Mouse (Mus musculus) telencephalon, adult 2 months (tissue): ENCODE results near the gene Ugt1a5.

Source experiments
- DNase-seq: peaks from one replicate; pipeline ENCODE4 v3.0.0-alpha.2; 2011; ENCODE audit warnings: low read depth, low spot score

Ugt1a5 gene

DNA sequence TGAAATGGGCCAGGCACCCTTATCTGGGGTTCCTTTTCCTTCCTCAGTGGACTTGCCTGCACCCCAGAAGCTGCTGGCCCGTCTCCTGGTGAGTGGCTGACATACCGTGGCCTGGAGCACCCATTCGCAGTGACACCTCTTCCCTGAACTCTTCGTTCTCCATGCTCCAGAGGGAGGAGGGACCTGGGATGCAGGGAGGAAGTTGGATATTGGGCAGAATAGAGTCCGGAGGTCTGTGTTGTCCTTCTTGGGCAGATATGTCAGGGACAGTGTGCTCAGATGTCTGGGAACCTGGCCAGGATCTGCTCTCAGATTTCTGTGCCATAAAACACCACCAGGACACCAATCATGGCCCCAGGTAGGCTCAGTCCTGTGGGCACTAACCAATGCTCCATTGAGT lies 74.3 kb downstream of the Ugt1a5 start:
- no peak for DNase-seq

GRCm38 (mm10) chr1:88240579-88240978 lies 74.8 kb downstream of the Ugt1a5 start:
- no peak for DNase-seq

GRCm38 (mm10) chr1:88243861-88244260 lies 78.0 kb downstream of the Ugt1a5 start:
- no peak for DNase-seq

GRCm38 (mm10) chr1:88245881-88246280 lies 80.1 kb downstream of the Ugt1a5 start:
- DNase-seq, result no peak

- DNase-seq, result no peak
These were observed 80.6 kb downstream of the Ugt1a5 start for GRCm38 (mm10) chr1:88246386-88246785.

DNA sequence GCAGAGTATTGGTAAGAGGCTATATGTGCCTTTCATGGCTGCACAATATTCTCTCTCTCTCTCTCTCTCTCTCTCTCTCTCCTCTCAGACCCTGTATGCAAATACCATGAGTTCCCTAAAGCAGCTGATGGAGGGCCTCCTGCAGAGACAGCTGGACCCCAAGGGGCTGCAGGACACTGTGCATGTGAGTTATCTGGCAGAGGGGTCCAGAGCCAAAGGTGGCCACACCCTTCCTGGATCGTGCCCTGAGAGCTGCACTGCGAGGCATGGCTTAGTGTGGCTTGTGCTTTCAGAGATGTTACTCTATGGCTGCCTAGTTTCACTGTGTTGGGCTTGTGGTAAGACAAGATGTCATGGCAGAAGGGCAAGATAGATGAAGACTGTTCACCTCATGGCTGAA lies 81.8 kb downstream of the Ugt1a5 start:
- DNase-seq, result no peak

DNA sequence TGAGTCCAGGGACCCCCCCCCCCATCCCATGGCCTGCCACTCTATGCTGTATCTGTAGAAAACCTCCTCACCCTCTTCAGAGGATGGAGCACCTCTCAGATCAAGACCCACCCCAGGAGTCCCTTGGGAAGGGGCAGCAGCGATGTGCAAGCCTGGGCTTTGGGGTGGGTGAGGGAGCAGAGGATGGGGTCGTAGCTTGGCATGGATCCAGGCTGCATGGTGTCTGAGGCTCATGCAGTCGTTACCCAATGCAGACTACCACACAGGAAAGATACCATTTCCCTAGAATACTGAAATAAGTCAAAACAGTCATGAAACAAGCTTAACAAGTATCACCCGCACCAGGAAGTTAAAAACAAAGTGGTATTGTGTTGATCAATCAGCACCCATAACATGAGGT lies 82.8 kb downstream of the Ugt1a5 start:
- DNase-seq, result no peak

GRCm38 (mm10) chr1:88249596-88249995 lies 83.8 kb downstream of the Ugt1a5 start:
- DNase-seq, result no peak

GRCm38 (mm10) chr1:88250023-88250422 lies 84.2 kb downstream of the Ugt1a5 start:
- DNase-seq, result no peak

DNA sequence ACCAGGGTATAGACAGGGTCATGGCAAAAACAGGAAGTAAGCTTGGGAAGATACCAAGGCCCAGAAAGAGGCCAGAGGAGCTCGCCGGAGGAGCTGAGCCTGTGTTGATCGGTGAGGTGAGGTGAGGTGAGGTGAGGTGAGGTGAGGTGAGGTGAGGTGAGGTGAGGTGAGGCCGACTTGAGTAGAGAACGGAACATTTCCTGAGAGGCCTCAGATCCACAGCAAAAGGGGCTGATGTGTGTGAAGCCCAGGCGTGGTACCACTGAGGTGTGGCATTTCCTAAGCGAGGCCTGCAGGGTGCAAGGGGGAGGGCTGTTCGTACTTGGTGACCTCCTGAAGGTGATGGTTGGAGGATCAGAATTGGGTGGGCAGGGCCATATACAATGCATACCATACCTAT lies 87.3 kb downstream of the Ugt1a5 start:
- no peak for DNase-seq

DNA sequence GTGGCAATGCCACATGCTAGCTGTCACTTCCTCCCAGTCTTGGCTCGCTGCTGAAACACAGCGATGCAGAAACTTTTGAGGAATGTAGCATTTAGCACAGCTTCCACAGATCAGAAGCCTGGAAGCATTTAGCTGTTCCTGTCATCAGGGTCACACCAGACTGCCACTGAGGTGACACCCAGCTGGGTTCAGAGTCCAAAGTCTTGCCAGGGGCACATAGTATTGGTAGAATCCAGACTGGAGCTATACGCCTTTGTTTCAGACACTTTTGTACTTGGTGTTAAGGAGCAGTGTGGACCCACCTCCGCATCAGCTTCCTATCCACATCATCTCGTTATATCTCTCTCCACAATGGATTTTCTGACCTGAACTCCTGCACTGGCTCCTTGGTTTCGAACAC lies 87.7 kb downstream of the Ugt1a5 start:
- no peak for DNase-seq

DNA sequence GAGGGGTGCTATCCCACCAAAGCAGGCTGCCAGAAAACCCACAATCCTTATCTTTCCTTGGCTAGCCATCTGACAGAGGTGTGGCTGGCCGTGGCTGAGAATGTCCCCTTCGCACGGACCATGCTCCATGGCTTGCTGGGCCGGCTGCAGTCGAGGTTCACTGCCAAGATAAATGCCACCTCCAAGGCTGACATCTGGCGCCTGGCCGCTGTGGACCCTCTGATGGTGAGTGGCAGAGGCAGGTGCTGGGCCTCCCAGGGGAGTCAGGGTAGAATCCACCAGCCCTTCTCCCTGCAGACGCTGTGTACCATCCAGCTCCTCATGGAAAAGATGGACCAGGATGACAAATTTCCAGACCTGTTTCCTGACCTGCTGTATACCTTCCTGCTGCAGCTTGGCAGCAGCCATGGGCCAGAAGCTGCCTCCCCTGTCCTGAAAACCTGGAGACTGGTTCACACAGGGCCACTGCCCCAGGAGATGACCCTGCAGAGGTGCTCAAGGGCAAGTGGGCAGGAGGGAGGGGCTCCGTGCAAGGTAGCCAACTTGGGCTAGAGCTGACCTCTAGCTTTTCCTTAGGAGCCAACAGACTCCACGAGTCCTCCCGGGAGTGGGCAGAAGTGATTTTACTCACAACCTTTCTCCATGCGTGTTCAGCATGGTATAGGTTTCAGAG lies 89.1 kb downstream of the Ugt1a5 start:
- no peak for DNase-seq

DNA sequence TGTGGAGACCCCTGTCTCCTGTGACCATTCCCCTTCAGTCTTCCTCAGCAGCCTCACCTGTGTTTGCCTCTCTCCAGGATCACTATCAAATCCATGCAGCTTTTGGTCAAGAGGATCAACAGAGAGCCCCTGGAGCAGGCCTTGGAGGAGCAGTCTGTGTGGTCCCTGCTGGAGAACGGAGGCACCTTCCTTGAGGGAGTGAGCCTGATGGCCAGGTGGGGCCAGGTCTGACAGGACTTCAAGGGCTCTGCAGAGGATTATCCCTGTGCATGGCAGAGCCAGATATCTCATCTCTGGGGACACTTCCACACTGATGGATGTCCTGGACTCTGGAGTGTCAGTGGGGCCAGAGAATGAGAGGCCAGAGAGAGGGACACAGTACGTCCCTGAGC lies 89.7 kb downstream of the Ugt1a5 start:
- DNase-seq, result no peak

DNA sequence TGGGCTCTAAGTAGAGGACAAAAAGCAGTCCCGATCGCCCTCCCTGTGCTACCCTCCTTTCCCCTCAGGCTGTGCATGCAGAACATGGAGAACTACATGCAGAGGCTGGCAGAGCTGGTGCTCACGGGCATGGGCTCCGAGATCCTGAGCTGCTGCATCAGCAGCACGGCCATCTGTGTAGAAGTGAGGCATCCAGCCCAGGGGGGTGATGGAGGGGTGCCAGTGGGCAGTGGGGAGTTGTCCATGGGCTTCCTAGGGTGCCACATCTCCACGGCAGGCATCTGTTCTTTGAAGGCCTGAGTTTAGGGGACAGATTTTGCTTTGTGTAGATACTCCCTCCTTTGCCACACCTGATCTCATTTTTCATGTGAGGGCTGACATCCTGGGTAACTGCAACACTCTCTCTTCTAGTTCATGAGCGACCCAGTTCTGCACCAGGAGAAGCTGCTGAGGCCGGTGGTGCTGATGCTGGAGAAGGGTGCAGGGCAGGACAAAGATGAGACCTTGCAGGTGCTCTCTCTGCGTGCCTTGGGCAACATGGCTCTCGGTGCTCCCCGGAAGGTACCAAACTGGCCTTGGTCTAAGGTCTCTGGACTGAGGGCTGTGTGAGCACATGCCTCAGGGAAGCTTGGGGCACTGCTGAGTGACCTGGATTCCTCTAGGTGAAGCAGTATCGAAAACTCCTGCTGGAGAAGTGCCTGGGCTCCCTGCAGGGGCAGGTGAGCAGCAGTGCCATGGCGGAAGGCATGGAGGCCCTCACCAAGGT lies 90.4 kb downstream of the Ugt1a5 start:
- DNase-seq, result no peak

GRCm38 (mm10) chr1:88256886-88257663 lies 91.3 kb downstream of the Ugt1a5 start:
- DNase-seq, result no peak

DNA sequence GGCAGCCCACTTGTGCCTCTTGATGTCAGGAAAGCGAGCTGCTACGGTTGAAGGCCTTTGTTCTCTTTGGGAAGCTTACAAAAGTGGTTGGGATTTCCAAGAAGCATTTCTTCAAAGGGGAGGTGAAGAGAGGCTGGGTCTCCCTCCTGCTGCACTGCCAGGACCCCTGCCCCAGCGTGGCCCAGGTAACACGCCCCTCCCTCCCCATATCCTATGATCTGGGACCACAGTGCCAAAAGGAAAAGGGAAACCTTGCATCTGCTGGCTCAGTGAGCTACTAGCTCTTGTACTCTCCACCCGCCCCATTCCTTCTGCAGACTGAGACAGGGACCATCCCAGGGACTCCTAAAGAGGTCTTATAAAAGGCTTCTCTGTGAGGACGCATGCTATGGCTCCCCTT lies 91.9 kb downstream of the Ugt1a5 start:
- DNase-seq, result no peak

- DNase-seq, result no peak
These were observed 92.5 kb downstream of the Ugt1a5 start for GRCm38 (mm10) chr1:88258361-88258760.

DNA sequence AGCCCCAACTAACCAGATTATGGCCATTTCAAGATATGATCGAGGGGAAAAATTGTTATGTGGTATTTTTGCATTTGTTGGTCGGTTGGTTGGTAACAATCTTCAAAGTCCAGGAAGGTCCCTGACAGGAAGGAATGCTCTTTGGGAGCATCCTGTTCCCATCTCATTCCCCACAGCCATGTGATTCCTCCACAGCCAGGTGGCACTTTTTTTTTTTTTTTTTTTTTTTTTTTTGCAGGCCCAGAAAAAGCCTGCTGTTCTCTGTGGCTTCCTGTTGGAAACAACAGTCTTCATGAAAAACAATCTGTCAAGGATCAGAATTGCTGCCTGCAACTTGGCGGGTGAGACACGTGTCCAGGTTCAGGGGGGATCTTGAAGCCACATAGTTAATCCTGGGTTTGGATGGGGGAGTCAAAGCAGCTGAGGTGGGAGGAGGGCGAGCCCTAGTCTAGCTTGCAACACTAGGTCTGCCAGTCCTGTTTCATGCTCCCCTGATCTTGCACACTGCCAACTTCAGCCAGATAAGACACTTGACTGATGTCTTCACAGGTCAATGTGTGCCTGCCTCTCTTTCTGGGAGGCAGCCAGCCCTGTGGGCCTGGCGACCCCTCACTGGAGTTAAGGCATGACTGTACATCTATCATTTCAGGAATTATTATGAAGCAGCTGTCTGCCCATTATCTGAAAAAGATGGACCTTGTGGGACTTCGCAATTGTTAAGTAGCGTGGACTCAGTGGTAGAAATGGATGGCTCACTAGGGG lies 93.2 kb downstream of the Ugt1a5 start:
- peak; percentile 18 for DNase-seq

DNA sequence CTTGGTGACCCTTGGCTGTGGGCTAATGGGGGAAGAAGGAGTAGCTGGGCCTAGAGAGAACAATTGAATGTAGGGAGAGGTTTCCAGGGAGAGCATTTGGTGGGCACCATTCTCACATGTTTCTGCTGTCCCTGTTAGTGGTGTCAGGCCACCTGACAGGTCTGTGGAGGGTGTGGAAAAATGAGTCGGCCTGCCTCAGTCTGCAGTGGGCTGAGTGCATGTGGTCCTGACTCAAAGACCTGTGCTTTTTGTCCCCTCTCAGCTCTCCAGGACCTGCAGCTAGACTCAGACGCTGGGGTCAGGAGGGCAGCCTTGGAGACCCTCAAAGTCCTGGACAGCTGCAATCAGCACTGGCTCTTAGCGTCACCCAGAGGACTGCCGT lies 93.8 kb downstream of the Ugt1a5 start:
- DNase-seq, result no peak

DNA sequence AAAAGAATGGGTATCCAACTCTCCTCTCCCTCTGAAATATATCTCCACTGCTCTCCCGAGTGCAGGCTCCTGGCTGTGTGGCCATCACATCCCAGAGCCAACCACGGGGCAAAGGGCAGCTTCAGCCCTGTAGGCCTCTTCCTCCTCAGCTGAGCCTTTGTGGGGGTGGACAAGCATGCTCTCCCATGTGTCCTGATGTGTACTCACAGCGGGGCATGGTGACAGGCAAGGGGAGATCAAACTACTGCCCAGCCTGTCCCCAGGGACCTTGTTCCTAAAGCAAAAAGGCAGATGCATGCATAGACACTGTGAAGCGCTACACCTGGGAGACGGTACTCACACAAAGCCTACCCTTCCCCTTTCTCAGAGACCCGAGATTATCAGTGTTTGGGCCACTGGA lies 94.3 kb downstream of the Ugt1a5 start:
- no peak for DNase-seq

DNA sequence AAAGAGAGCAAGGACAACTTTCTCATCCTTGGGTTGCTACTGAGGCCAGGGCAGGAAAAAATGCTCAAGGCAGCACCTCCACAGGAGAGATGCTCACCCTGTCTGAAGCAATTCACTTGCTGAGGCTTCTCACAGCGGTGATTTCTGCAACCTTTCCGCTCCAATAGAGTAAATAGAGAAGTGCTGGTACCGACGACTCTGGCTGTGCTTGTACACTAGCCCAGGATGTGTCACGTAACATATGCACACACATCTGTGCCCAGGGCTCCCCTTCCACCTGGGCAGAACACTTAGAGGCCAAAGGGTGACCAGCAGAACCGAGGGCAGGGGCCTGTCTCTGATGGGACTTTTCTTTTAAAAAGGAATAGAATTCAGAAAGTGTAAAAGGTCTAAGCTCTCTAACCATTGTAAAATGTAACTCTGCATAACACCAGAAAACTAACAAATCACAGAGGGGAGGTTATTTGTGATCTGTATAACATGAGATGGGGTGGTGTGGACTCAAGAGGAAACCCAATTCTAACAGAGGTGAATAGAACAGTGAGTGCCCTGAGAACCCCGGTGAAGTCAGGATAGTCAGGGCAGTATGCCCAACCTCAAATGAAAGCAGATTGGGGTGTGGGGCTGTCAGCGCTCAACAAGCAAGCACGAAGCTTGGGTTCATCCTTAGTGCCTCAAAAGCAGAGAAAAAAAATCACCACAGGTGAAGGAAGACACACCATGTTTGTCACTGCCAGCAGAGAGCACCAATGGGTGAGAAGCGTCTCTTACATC lies 95.0 kb downstream of the Ugt1a5 start:
- no peak for DNase-seq
